Mouse (Mus musculus): Measurements from ENCODE around the gene Csnk2a2.
A peak's percentile ranks its signal among the peaks of the same experiment; 100 is the strongest.

The Csnk2a2 gene

DNA sequence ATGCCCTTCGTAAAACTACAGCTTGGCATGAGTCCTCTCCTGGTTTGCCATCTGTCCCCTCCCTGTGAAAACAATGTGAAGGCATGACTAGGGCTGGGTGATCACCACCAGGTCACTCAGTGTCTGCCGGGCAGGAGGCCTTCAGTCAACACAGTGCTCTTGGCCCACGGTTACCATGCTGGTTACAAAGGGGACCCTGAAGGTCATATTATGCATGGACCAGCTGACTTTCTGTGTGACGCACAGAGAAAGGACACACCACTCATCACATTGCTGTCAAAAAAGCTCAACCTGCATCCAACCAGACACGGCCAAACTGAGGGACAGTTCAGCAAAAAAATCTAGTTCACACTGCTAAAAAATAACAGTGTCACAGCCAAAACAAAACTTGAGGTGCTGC is at the start of gene Csnk2a2:
Gene Csnk2a2, minus strand, starts transcription at position 34 of the 400 bp plus-strand sequence.
- ATAC-seq (ENCODE audit: low TSS enrichment), result no peak

DNA sequence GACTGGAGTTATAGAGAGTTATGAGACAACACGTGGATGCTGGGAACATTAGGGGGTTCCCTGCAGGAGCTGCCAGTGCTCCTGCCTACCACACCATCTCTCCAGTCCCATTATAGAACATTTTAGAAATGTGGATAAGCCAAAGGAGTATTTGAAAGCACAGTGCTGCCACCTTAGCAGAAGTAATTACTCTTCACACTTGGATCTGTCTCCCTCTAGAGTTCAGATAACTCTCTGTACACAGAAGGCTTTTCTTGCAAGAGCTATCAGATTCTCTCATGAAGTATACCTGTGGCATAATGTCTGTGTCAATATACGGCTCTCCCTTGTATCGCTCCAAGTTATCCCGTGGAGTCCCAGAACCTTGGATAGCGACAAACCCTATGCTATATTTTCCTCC is 49.6 kb upstream of the Csnk2a2 start:
- peak; percentile 83 for ATAC-seq (ENCODE audit: low TSS enrichment)

DNA sequence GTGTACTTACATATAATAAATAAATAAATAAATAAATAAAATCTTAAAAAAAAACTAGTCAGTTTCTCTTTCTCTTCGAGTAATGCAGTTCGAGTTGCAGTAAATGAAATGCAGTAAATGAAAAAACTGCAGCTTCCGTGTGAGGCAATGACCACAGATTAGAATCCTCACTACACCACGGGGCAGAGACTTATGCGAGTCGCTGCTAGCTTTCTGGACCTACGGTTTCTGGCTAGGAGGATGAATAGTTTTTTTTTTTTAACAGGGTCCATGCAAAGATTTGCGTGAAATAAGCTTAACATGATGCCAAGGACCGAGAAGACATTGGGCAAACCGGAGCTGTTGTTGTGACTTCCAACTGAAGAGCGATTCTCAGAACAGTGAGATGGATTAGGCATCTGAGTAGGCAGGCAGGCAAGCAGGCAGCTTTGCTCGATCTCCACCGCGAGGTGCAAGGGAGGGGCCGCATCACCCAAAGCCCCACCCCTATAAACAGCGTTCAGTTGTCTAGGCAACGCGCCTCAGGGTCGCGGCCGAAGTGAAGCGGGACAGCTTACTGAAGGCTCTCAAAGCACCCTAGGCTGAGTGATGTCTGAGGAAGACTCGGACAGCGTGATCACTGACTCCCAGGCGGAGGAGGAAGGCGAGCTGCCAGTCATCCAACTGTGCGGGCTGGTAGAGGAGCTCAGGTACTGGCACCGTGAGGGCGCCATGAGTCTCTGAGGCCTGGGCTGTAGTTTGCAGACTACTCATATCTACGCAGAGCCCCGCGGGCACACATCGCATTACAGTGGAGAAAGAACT is 43.9 kb upstream of the Csnk2a2 start, which contains the start of gene Ccdc113:
Gene Ccdc113, plus strand, starts transcription at position 502 of the 804 bp plus-strand sequence.
- peak; percentile 95 for ATAC-seq (ENCODE audit: low TSS enrichment)

DNA sequence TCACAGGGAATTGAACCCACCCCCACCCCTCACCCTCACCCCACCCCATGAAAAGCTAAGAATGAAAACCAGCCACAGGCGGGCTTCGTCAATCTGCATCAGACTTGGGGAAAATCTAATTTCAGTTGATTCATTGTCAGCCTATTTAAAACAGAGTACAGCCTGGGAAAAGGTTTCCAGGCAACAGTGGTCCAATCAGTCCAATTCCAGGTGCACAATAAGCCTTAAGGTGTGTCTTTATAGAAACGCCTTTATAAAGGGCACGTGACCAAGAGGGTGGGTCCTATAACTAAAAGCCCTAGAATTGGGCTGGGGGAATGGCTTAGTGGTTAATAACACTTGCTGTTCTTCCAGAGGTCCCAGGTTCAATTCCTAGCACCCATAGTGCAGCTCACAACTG is 42.4 kb upstream of the Csnk2a2 start:
- no peak for ATAC-seq (ENCODE audit: low TSS enrichment)

DNA sequence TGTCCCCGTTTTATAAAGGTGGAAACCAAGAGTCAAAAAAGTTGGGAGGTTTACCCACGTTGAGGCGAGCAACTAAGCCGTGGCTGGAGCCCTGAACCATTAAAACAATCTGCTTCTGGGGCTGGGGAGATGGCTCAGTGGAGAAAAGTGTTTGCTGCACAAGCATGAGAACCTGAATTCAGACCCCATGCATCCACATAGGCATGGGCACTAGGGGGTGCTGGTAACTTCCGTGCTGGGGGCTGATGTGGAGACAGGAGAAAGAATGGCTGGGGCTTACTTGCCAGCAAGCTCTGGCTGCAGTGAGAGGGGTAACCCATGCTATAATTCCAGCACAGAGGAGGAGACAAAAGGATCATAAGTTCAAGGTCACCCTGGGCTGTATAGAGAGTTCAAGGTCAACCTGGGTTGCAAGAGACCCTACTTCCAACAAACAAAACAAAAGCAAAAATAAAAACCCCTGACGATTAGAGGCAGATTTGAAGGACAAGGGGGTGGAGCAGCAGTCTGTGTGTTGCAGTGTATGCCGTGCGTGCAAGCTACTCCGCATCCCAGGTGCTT is 39.0 kb upstream of the Csnk2a2 start:
- peak; percentile 55; the same call in 1 of the 2 replicates for ATAC-seq (ENCODE audit: low TSS enrichment)

DNA sequence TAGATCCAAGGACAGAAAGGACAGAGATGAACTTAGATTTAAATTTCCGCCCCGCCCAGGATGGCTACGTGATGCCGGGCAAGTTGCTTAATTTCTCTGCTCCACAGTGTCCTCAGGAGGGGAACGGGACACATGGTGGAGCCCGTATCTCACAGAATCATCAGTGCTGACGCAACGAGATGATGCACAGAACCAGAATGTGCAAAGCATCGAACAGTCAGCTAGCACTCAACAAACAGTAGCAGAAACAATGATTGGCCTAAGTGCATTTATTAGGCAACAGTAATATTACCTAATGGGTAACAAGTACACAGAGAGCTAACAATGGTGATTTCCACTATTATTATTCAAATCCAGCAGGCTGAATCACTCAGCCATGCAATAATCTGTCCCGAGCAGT is 38.4 kb upstream of the Csnk2a2 start:
- no peak for ATAC-seq (ENCODE audit: low TSS enrichment)

DNA sequence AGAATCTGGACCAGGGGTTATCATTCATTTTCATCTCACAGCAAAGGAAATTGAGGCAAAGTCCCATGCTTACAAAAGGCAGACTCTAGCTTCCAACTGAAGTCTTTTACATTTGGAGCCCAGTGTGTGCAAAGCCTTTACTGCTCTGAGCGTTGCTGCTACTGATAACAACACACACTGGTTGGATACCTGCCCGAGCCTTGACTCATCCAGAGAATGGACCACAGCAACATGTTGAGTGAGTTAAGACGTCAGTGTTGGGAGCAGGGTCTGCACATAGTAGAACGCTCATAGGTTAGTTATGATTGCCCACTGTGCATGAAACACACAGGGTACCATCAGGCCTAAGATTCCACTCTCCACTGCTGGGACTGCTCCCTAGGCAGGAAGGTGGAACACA is 34.2 kb upstream of the Csnk2a2 start:
- ATAC-seq (ENCODE audit: low TSS enrichment), result no peak

DNA sequence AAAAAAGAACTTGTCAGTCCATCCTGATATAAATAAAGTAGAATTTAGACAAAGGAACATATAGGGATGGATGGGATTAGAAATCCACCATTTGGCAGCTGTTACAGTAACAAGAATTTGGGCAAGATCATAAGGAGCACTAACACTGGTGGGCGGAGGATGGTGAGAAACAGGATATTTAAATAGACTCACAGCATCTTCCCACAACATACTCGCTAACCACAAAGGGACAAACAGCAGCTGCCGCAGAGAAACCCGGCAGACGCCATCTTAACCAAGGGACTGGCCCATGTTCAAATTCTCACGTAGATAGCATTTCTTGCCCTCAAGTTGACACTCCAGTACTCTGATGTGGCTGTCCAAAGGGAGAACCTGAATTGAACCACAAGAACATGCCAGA is 27.1 kb upstream of the Csnk2a2 start:
- ATAC-seq (ENCODE audit: low TSS enrichment), result peak; percentile 83

DNA sequence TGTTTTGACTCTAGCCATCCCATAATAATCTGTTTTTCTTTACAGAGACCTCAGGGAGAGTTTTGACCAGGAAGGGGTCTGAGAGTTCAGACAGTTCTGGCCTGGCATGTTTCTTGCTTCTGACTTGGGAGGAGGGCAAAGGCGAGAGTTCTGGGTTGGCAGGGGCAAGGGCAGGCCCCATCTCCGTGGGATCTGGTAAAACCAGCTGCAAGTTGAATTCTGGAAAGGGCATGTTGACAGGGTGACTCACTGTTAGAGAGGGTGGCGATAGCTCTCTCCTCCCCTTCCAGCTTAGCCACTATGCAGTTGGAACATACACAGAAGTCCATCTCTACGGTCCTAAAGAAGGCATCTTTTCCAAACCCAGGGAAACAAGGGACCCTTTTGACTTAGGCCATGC is 23.4 kb upstream of the Csnk2a2 start:
- ATAC-seq (ENCODE audit: low TSS enrichment), result no peak

DNA sequence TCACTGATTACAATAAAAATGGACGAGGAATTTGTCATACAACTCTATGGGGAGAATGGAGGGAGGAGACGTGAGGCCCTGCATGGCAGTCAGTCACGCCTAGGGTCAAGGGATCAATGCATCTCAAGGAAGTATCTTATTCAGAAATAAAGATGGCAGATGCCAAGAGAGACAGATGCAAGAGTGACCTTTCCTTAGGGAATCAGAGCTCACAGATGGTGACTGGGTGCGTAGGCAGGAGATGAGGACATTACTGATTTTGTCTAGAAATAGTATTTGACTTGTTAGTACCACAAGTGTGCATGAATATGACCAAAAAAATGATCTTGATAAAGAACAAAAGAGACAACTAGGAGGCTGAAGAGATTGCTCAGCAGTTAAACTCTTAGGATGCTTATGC is 22.4 kb upstream of the Csnk2a2 start:
- no peak for ATAC-seq (ENCODE audit: low TSS enrichment)

DNA sequence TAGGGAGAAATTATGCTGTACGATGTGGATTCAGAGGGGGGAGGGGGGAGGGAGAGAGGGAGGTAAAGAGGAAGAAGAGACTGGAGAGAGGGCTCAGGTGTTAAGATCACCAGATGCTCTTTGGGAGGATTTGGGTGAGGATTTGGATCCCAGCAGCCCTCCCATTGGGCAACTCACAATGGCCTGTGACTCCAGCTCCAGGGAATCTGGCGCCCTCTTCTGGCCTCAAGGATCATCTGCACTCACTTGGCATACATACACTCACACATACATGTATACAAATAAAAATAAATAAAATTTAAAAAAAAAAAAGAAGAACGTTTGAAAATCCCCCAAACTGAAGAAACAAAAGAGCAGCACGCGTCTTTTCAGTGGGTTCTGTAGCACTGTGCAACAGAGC is 16.4 kb upstream of the Csnk2a2 start:
- no peak for ATAC-seq (ENCODE audit: low TSS enrichment)

DNA sequence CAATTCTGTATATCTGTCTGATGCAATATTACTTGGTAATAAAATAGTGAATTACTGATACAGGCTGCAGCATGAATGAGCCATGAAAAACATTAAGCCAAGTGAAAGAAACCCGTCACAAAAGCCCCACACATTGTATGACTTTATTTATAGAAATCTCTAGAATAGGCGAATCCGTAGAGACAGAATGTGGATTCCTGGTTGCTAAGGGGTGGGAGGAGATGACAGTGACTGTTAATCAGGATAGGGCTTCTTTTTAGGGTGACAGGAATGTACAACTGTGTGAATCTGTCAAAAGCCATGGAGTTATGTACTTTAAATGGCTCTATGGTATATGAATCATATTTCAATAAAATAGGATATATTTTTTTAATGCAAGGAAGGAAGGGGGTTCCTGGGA is 15.8 kb upstream of the Csnk2a2 start:
- ATAC-seq (ENCODE audit: low TSS enrichment), result peak; percentile 90

DNA sequence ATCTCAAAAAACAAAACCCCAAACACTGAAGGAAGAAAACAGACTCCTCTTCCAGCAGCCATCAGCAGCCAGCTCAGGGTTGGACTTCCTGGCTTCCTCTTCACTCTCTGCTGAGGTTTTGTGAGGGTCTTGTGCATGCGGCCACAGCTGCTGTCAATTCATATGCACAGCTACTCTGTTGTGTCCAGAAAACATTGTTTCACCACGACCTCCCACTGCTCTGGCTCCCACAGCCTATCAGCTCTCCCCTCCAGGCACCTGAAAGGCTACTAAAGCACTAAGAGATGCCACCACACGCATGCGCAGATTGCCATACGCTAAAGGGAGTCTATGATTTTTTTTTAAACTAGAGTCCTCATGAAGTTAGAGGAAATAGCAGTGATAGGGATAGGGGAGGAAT is 15.0 kb upstream of the Csnk2a2 start:
- no peak for ATAC-seq (ENCODE audit: low TSS enrichment)

DNA sequence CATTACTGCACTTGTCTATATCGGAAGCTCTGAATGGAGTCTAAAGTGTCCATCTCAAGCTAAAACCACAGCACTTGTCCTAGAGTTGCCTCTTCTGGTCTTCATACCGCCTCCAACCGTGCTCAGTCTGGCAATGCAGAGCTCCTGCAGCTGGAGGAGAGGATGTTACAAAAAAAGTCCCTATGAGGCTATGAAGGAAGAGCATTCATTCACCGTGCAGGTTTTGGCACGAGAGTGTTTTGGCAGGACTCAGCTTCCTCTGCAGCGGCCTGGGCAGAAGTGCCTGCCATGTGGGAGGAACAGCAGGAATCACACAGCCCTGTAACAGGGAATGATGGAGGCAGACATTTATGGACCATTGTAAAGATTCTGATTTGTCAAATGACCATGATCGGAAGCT is 12.6 kb upstream of the Csnk2a2 start:
- peak; percentile 38; the same call in 1 of the 2 replicates for ATAC-seq (ENCODE audit: low TSS enrichment)

DNA sequence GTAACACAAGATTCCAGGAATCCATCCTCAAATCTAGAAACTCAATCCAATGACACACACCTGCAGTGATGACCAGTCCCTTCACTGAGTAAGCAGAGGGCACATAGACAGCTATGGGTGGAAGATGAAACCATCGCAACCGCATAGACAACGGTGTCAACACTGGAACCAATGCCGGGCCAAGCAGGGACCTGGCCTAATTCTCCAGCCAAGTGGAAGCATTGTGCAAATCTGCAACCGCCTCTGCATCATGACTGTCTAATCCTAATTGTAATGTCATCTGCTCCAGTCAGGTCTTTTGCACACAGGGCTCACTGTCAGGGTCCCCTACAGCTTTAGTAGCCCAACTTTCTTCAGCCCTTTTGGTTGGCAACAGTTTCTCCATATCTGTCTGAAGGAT is 10.6 kb upstream of the Csnk2a2 start:
- no peak for ATAC-seq (ENCODE audit: low TSS enrichment)

DNA sequence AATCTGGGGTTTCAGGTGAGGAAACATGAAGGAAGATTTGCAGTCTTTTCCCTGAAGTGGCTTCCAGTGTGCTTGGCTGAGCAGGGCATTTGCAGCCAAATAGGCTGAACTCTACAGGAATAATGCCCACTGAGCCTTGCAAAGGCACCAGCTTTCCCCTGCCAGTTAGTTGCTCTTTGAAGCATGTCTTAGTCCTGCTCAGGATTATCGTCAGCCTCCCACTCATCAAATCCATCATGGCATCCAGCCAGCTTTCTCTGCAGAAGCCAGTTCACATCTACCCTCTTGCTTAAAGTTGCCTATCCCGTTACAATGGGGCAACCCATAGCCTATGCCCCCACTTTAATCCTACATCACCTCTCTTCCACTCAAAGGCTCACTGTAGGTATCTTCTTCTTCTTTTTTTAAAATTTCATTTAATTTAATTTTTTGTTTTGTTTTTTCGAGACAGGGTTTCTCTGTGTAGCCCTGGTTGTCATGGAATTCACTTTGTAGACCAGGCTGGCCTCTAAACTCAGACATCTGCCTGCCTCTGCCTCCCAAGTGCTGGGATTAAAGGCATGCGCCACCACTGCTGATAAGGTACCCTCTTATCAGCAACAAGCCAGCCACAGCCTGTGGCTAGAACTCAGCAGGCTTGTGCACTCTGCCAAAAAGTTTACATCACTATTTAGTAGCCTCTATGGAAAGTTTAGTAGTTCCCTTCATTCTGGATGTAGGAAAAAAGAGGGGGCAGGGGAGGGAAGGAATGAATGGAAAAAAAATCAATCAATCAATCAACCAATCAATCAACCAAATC is 9.6 kb upstream of the Csnk2a2 start:
- ATAC-seq (ENCODE audit: low TSS enrichment), result no peak

DNA sequence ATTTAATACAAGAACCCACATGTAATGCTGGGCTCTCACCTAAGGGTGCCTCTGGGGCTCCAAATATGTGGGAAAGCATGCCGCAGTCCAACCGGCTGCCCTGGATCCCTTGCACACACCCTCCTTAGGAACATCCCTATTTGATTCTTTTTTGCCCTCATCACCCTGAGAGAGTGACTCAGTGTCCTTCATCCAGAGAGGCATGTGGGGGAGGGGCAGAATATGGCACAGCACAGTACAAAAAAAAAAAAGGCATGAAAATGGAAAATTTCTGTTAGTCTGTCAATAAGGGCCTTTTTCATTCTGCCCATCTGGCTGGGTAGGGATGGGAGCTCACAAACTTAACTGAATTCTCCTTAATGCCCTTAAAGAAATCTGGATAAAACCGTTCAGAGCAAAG is 8.0 kb upstream of the Csnk2a2 start:
- ATAC-seq (ENCODE audit: low TSS enrichment), result no peak

DNA sequence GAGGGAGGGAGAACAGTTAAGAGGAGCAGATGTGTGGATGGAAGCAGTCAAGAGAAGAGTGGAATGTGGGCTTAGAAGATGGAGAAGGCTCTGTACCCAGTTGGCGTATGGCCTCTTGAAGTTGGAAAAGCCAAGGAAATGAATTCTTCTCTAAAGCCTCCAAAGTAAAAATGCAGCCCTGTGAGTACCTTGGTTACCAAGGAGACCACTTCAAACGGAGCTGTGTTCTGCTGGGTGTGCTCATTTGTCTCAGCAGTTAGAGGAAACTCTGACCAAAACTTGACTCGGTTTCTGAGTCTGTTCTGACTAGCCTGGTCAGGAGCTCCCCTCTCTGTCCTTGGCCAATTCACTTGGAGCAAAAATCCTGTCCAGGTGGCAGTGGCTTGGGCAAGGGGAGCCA is 6.6 kb upstream of the Csnk2a2 start:
- ATAC-seq (ENCODE audit: low TSS enrichment), result peak; percentile 84

DNA sequence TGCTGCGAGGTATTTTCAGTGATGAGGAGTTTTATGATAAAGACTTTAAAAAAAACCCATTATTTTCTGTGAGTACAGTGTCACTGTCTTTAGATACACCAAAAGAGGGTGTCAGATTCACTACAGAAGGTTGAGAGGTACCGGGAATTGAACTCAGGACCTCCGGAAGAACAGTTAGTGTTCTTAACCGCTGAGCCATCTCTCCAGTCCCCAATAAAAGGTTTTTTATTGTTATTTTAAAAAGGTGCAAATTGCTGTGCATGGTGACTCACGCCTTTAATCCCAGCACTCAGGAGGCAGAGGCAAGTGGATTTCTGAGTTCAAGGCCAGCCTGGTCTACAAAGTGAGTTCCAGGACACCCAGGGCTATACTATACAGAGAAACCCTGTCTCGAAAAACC is 5.6 kb upstream of the Csnk2a2 start:
- ATAC-seq (ENCODE audit: low TSS enrichment), result no peak

DNA sequence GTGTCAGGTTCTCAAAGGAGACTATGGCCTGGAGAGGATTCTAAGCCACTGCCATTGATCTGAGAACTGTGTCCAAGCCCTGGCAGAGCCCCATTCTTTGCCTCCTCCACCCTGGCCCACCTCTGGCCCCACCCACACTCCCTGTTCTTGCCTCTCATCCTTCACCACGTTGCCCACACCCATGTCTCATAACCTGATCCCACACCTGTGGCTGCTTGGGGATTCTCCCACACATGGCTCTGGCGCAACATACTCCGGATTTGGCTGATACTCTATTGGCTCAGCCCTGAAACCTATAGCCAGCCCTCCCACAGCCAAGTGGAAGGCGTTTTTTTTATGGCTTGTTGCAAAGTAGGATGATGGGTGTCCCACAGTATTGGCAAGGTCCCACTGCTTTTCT is 2.2 kb upstream of the Csnk2a2 start:
- ATAC-seq (ENCODE audit: low TSS enrichment), result no peak

DNA sequence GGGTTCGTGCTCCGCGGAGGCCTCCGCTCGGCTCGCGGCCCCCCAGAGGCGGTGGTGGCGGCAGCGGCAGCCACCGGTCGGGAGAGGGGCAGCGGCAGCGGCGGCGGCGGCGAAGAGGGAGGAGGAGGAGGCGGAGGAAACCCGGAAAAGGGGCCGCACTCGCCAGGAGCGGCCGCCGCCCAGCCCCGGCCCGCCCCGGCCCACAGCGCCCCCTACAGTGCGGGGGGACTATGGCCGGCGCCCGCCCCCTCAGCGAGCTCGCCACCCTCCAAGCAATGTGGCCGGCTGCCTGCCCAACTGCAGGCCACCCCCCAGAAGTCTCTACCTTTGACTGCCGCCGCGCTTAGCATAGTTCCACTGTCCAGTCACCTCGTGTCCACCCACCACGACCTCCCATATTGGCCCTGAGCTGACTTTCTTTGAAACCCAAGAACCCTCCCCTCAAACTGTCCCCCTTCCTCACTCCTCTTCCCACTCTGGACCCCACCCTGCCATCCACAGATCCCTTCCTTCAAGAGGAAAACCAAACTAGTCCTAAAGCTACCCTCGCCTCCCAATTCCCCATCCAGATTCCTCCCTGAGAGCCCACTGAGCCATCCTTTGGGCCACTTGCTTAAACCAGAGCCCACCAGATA is 1.0 kb downstream of the Csnk2a2 start:
- ATAC-seq (ENCODE audit: low TSS enrichment), result peak; percentile 86
